Mouse (Mus musculus): ENCODE measurements around the gene Atp2a2. TPM values are rescaled to one million over a fixed set of nuclear protein-coding genes. Genes with fewer than 3 reads are reported as not detected.
A peak's percentile ranks its signal among the peaks of the same experiment; 100 is the strongest.

Gene Atp2a2
- polyA plus RNA-seq, 1 experiment from 2014 or later = 29.1 TPM

- ATAC-seq (ENCODE audit: insufficient number of reproducible peaks, low FRiP score, low TSS enrichment, low read depth) = no peak
- H3K27ac ChIP-seq = no peak overlapping the region
- WGBS = 75% methylated on average over 5 of the region's 5 CpGs
Observed at GRCm38 (mm10) chr5:122516901-122517300, 14.9 kb upstream of the Atp2a2 start.

GRCm38 (mm10) chr5:122516029-122516730 lies 14.2 kb upstream of the Atp2a2 start:
- no peaks in the 10 kb centered on the region for H3K9me3 ChIP-seq
- no peaks in the 10 kb centered on the region for H3K36me3 ChIP-seq
- peaks cover 40% of the 10 kb centered on the region for H3K4me1 ChIP-seq
- no peak overlapping the region for H3K4me2 ChIP-seq
- H3K9ac ChIP-seq = no peak overlapping the region
- H3K27ac ChIP-seq = no peak overlapping the region; the same call in 1 of the 2 replicates
- H3K27me3 ChIP-seq = no peaks in the 10 kb centered on the region
- no peak for ATAC-seq (ENCODE audit: insufficient number of reproducible peaks, low FRiP score, low TSS enrichment, low read depth)
- H3K4me3 ChIP-seq = no peak overlapping the region
- WGBS = 68% methylated on average over 11 of the region's 11 CpGs

More at GRCm38 (mm10) chr5:122516901-122517300, 14.9 kb upstream of the Atp2a2 start:
- Histone ChIP-seq H3K4me1 (peaks cover 34% of the 10 kb centered on the region), H3K36me3 (no peaks in the 10 kb centered on the region), H3K9me3 (no peaks in the 10 kb centered on the region), H3K4me2 (no peak overlapping the region), H3K4me3 (no peak overlapping the region), H3K9ac (no peak overlapping the region), H3K27me3 (no peaks in the 10 kb centered on the region)

- peaks cover 43% of the 10 kb centered on the region for H3K4me1 ChIP-seq
- ATAC-seq (ENCODE audit: insufficient number of reproducible peaks, low FRiP score, low TSS enrichment, low read depth) = no peak
- H3K27me3 ChIP-seq = no peaks in the 10 kb centered on the region
- peak overlapping the region; percentile 30; the same call in 1 of the 2 replicates for H3K27ac ChIP-seq
- WGBS = 24% methylated on average over 8 of the region's 8 CpGs
- H3K36me3 ChIP-seq = no peaks in the 10 kb centered on the region
- H3K4me3 ChIP-seq = no peak overlapping the region
- no peaks in the 10 kb centered on the region for H3K9me3 ChIP-seq
- H3K4me2 ChIP-seq = peak overlapping the region; percentile 19; the same call in 1 of the 2 replicates
- no peak overlapping the region for H3K9ac ChIP-seq
Observed at GRCm38 (mm10) chr5:122514127-122514521, 12.1 kb upstream of the Atp2a2 start.

DNA sequence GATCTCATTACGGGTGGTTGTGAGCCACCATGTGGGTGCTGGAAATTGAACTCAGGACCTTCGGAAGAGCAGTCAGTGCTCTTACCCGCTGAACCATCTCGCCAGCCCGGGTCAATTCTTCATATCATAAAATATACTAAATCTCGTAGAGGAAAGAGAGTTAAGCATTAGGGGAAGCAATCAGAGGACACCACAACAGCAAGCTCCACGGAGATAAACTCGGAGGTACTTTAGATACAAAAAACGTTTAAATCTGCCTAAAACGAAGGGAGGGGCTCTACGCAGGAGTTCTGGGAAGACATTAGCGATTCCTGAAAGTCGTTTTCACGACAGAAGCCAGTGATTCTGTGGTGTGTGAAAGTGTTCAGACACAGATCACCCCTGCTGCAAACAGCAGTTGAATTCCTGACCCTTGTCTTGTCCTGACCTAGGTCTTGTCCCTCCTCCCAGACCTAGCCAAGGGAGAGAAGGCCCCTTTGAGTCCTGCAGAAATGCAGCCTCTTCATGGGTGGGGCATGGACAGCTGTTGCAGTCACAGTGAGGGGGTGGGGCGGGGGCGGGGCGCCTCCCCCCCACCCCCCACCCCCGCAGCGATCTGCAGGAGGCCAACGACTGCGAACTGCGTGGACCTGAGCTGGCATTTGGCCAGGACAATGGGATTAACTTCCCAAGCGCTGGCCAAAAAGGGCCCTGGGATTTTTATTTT lies 11.5 kb upstream of the Atp2a2 start:
- Histone ChIP-seq H3K9me3 (no peaks in the 10 kb centered on the region), H3K27ac (no peak overlapping the region), H3K4me1 (peaks cover 37% of the 10 kb centered on the region), H3K36me3 (no peaks in the 10 kb centered on the region), H3K4me2 (peak overlapping the region; percentile 19; the same call in 1 of the 2 replicates), H3K9ac (no peak overlapping the region), H3K4me3 (no peak overlapping the region), H3K27me3 (no peaks in the 10 kb centered on the region)
- WGBS = 45% methylated on average over 22 of the region's 23 CpGs
- ATAC-seq (ENCODE audit: insufficient number of reproducible peaks, low FRiP score, low TSS enrichment, low read depth) = no peak

- H3K36me3 ChIP-seq = no peaks in the 10 kb centered on the region
- WGBS = 52% methylated on average over 6 of the region's 6 CpGs
- peak overlapping the region; percentile 43; the same call in 1 of the 2 replicates for H3K27ac ChIP-seq
- no peaks in the 10 kb centered on the region for H3K9me3 ChIP-seq
- H3K4me2 ChIP-seq = no peak overlapping the region
- H3K27me3 ChIP-seq = no peaks in the 10 kb centered on the region
- no peak overlapping the region for H3K9ac ChIP-seq
- no peak for ATAC-seq (ENCODE audit: insufficient number of reproducible peaks, low FRiP score, low TSS enrichment, low read depth)
- peaks cover 33% of the 10 kb centered on the region for H3K4me1 ChIP-seq
- no peak overlapping the region for H3K4me3 ChIP-seq
Observed at GRCm38 (mm10) chr5:122512011-122512410, 10.0 kb upstream of the Atp2a2 start.

- no peak overlapping the region for H3K4me3 ChIP-seq
- ATAC-seq (ENCODE audit: insufficient number of reproducible peaks, low FRiP score, low TSS enrichment, low read depth) = no peak
- peak overlapping the region; percentile 19; the same call in 1 of the 2 replicates for H3K27ac ChIP-seq
Observed at GRCm38 (mm10) chr5:122511405-122511804, 9.4 kb upstream of the Atp2a2 start.

GRCm38 (mm10) chr5:122510651-122511157 lies 8.7 kb upstream of the Atp2a2 start:
- ATAC-seq (ENCODE audit: insufficient number of reproducible peaks, low FRiP score, low TSS enrichment, low read depth) = no peak
- Histone ChIP-seq H3K4me2 (no peak overlapping the region), H3K9me3 (no peaks in the 10 kb centered on the region), H3K4me3 (no peak overlapping the region), H3K9ac (no peak overlapping the region), H3K27me3 (no peaks in the 10 kb centered on the region), H3K4me1 (peaks cover 31% of the 10 kb centered on the region), H3K36me3 (no peaks in the 10 kb centered on the region), H3K27ac (0 out of 2 replicates have a peak overlapping the region, but pooled peaks have one; percentile 19)
- WGBS = 70% methylated on average over 17 of the region's 17 CpGs

More at GRCm38 (mm10) chr5:122511405-122511804, 9.4 kb upstream of the Atp2a2 start:
- Histone ChIP-seq H3K36me3 (no peaks in the 10 kb centered on the region), H3K9ac (no peak overlapping the region), H3K27me3 (no peaks in the 10 kb centered on the region), H3K9me3 (no peaks in the 10 kb centered on the region), H3K4me2 (no peak overlapping the region), H3K4me1 (peaks cover 33% of the 10 kb centered on the region)
- WGBS = 29% methylated on average over 9 of the region's 9 CpGs

GRCm38 (mm10) chr5:122509608-122510007 lies 7.6 kb upstream of the Atp2a2 start:
- no peak for ATAC-seq (ENCODE audit: insufficient number of reproducible peaks, low FRiP score, low TSS enrichment, low read depth)
- WGBS = 36% methylated on average over 7 of the region's 7 CpGs
- H3K27me3 ChIP-seq = no peaks in the 10 kb centered on the region
- no peaks in the 10 kb centered on the region for H3K36me3 ChIP-seq
- no peaks in the 10 kb centered on the region for H3K9me3 ChIP-seq
- H3K4me2 ChIP-seq = no peak overlapping the region
- no peak overlapping the region for H3K4me3 ChIP-seq
- H3K27ac ChIP-seq = no peak overlapping the region
- peaks cover 31% of the 10 kb centered on the region for H3K4me1 ChIP-seq
- H3K9ac ChIP-seq = no peak overlapping the region

GRCm38 (mm10) chr5:122508861-122509306 lies 6.9 kb upstream of the Atp2a2 start:
- no peak for ATAC-seq (ENCODE audit: insufficient number of reproducible peaks, low FRiP score, low TSS enrichment, low read depth)
- Histone ChIP-seq H3K4me1 (peaks cover 24% of the 10 kb centered on the region), H3K4me3 (no peak overlapping the region), H3K36me3 (no peaks in the 10 kb centered on the region), H3K27me3 (no peaks in the 10 kb centered on the region), H3K9me3 (no peaks in the 10 kb centered on the region), H3K9ac (no peak overlapping the region), H3K27ac (no peak overlapping the region), H3K4me2 (no peak overlapping the region)
- 92% methylated on average over 11 of the region's 11 CpGs for WGBS

GRCm38 (mm10) chr5:122507396-122507795 lies 5.4 kb upstream of the Atp2a2 start:
- Histone ChIP-seq H3K4me3 (no peak overlapping the region), H3K9ac (no peak overlapping the region), H3K27me3 (no peaks in the 10 kb centered on the region), H3K4me1 (peaks cover 33% of the 10 kb centered on the region), H3K4me2 (no peak overlapping the region), H3K9me3 (no peaks in the 10 kb centered on the region), H3K36me3 (no peaks in the 10 kb centered on the region), H3K27ac (no peak overlapping the region)
- ATAC-seq (ENCODE audit: insufficient number of reproducible peaks, low FRiP score, low TSS enrichment, low read depth) = no peak

- H3K9me3 ChIP-seq = no peaks in the 10 kb centered on the region
- H3K4me1 ChIP-seq = peaks cover 25% of the 10 kb centered on the region
- WGBS = 85% methylated on average over 3 of the region's 3 CpGs
- H3K36me3 ChIP-seq = no peaks in the 10 kb centered on the region
- H3K27ac ChIP-seq = no peak overlapping the region
- no peaks in the 10 kb centered on the region for H3K27me3 ChIP-seq
- H3K4me3 ChIP-seq = no peak overlapping the region
- H3K4me2 ChIP-seq = no peak overlapping the region
- no peak overlapping the region for H3K9ac ChIP-seq
- ATAC-seq (ENCODE audit: insufficient number of reproducible peaks, low FRiP score, low TSS enrichment, low read depth) = no peak
Observed at GRCm38 (mm10) chr5:122506462-122506861, 4.4 kb upstream of the Atp2a2 start.

GRCm38 (mm10) chr5:122505554-122505953 lies 3.5 kb upstream of the Atp2a2 start:
- ATAC-seq (ENCODE audit: insufficient number of reproducible peaks, low FRiP score, low TSS enrichment, low read depth) = no peak
- Histone ChIP-seq H3K9me3 (no peaks in the 10 kb centered on the region), H3K36me3 (no peaks in the 10 kb centered on the region), H3K4me3 (no peak overlapping the region), H3K27ac (no peak overlapping the region), H3K4me1 (peaks cover 16% of the 10 kb centered on the region), H3K9ac (no peak overlapping the region), H3K27me3 (no peaks in the 10 kb centered on the region), H3K4me2 (no peak overlapping the region)
- WGBS = 56% methylated on average over 5 of the region's 5 CpGs

Data from limb, embryonic 15.5 days (tissue).